Mouse (Mus musculus): ENCODE results near the gene Mttp. TPM values are rescaled to one million over a fixed set of nuclear protein-coding genes. Genes with fewer than 3 reads are reported as not detected.

Mttp gene
- polyA plus RNA-seq, 1 experiment from 2014 or later, result 7.0 TPM

- H3K4me3 ChIP-seq (replicated peaks; ENCODE audit: low read depth, low read length), result no peak overlapping the region
- WGBS, result 91% methylated on average over 7 of the region's 7 CpGs
- no peak for ATAC-seq (ENCODE audit: low FRiP score, low TSS enrichment)
- no peak overlapping the region for H3K4me2 ChIP-seq (ENCODE audit: low read length)
- no peaks in the 10 kb centered on the region for H3K27me3 ChIP-seq (ENCODE audit: control insufficient read depth, insufficient read depth, low read length)
- H3K9ac ChIP-seq (replicated peaks; ENCODE audit: low read length), result no peak overlapping the region
- no peaks in the 10 kb centered on the region for H3K9me3 ChIP-seq (ENCODE audit: control insufficient read depth, low read length)
- no peak overlapping the region for H3K27ac ChIP-seq (replicated peaks; ENCODE audit: low read depth, low read length)
- H3K36me3 ChIP-seq (ENCODE audit: control insufficient read depth, insufficient read depth, low read length), result no peaks in the 10 kb centered on the region
- H3K4me1 ChIP-seq (ENCODE audit: control insufficient read depth, insufficient read depth, low read length), result peaks cover 7% of the 10 kb centered on the region; the same call in 1 of the 2 replicates
- no peak for DNase-seq
Observed at GRCm38 (mm10) chr3:138060429-138060828, 84.3 kb downstream of the Mttp start.

GRCm38 (mm10) chr3:138058226-138058625 lies 86.5 kb downstream of the Mttp start:
- H3K36me3 ChIP-seq (ENCODE audit: control insufficient read depth, insufficient read depth, low read length), result no peaks in the 10 kb centered on the region
- no peak overlapping the region for H3K4me2 ChIP-seq (ENCODE audit: low read length)
- no peak overlapping the region for H3K4me3 ChIP-seq (replicated peaks; ENCODE audit: low read depth, low read length)
- no peak for DNase-seq
- 0 out of 2 replicates have a peak, but pooled peaks cover 4% of the 10 kb centered on the region for H3K4me1 ChIP-seq (ENCODE audit: control insufficient read depth, insufficient read depth, low read length)
- H3K27ac ChIP-seq (replicated peaks; ENCODE audit: low read depth, low read length), result no peak overlapping the region
- ATAC-seq (ENCODE audit: low FRiP score, low TSS enrichment), result no peak
- no peaks in the 10 kb centered on the region for H3K9me3 ChIP-seq (ENCODE audit: control insufficient read depth, low read length)
- H3K9ac ChIP-seq (replicated peaks; ENCODE audit: low read length), result no peak overlapping the region
- 41% methylated on average over 4 of the region's 4 CpGs for WGBS
- H3K27me3 ChIP-seq (ENCODE audit: control insufficient read depth, insufficient read depth, low read length), result no peaks in the 10 kb centered on the region

- 46% methylated on average over 7 of the region's 7 CpGs for WGBS
- no peak for ATAC-seq (ENCODE audit: low FRiP score, low TSS enrichment)
Observed at GRCm38 (mm10) chr3:138056976-138057375, 87.8 kb downstream of the Mttp start.

GRCm38 (mm10) chr3:138053969-138054368 lies 90.8 kb downstream of the Mttp start:
- Histone ChIP-seq H3K9me3 (ENCODE audit: control insufficient read depth, low read length) (no peaks in the 10 kb centered on the region), H3K36me3 (ENCODE audit: control insufficient read depth, insufficient read depth, low read length) (no peaks in the 10 kb centered on the region), H3K27ac (replicated peaks; ENCODE audit: low read depth, low read length) (no peak overlapping the region), H3K4me1 (ENCODE audit: control insufficient read depth, insufficient read depth, low read length) (0 out of 2 replicates have a peak, but pooled peaks cover 4% of the 10 kb centered on the region), H3K9ac (replicated peaks; ENCODE audit: low read length) (no peak overlapping the region), H3K4me3 (replicated peaks; ENCODE audit: low read depth, low read length) (no peak overlapping the region), H3K27me3 (ENCODE audit: control insufficient read depth, insufficient read depth, low read length) (no peaks in the 10 kb centered on the region), H3K4me2 (ENCODE audit: low read length) (no peak overlapping the region)
- no peak for DNase-seq
- ATAC-seq (ENCODE audit: low FRiP score, low TSS enrichment), result no peak
- 46% methylated on average over 4 of the region's 4 CpGs for WGBS

More at GRCm38 (mm10) chr3:138056976-138057375, 87.8 kb downstream of the Mttp start:
- H3K4me2 ChIP-seq (ENCODE audit: low read length), result no peak overlapping the region
- no peak overlapping the region for H3K9ac ChIP-seq (replicated peaks; ENCODE audit: low read length)
- H3K36me3 ChIP-seq (ENCODE audit: control insufficient read depth, insufficient read depth, low read length), result no peaks in the 10 kb centered on the region
- H3K27me3 ChIP-seq (ENCODE audit: control insufficient read depth, insufficient read depth, low read length), result no peaks in the 10 kb centered on the region
- H3K27ac ChIP-seq (replicated peaks; ENCODE audit: low read depth, low read length), result 0 out of 2 replicates have a peak overlapping the region, but pooled peaks have one; percentile 5
- H3K4me3 ChIP-seq (replicated peaks; ENCODE audit: low read depth, low read length), result no peak overlapping the region
- H3K9me3 ChIP-seq (ENCODE audit: control insufficient read depth, low read length), result no peaks in the 10 kb centered on the region
- 0 out of 2 replicates have a peak, but pooled peaks cover 4% of the 10 kb centered on the region for H3K4me1 ChIP-seq (ENCODE audit: control insufficient read depth, insufficient read depth, low read length)
- DNase-seq, result no peak

GRCm38 (mm10) chr3:138051431-138051830 lies 93.3 kb downstream of the Mttp start:
- ATAC-seq (ENCODE audit: low FRiP score, low TSS enrichment) (no peak), DNase-seq (no peak)
- H3K9me3 ChIP-seq (ENCODE audit: control insufficient read depth, low read length), result no peaks in the 10 kb centered on the region
- no peak overlapping the region for H3K9ac ChIP-seq (replicated peaks; ENCODE audit: low read length)
- 76% methylated on average over 3 of the region's 3 CpGs for WGBS
- H3K27me3 ChIP-seq (ENCODE audit: control insufficient read depth, insufficient read depth, low read length), result no peaks in the 10 kb centered on the region
- no peaks in the 10 kb centered on the region for H3K36me3 ChIP-seq (ENCODE audit: control insufficient read depth, insufficient read depth, low read length)
- no peak overlapping the region for H3K4me3 ChIP-seq (replicated peaks; ENCODE audit: low read depth, low read length)
- no peak overlapping the region for H3K27ac ChIP-seq (replicated peaks; ENCODE audit: low read depth, low read length)
- no peak overlapping the region for H3K4me2 ChIP-seq (ENCODE audit: low read length)
- no peaks in the 10 kb centered on the region for H3K4me1 ChIP-seq (ENCODE audit: control insufficient read depth, insufficient read depth, low read length)

GRCm38 (mm10) chr3:138050772-138051171 lies 94.0 kb downstream of the Mttp start:
- WGBS, result 92% methylated on average over 11 of the region's 11 CpGs
- Histone ChIP-seq H3K9me3 (ENCODE audit: control insufficient read depth, low read length) (no peaks in the 10 kb centered on the region), H3K4me1 (ENCODE audit: control insufficient read depth, insufficient read depth, low read length) (no peaks in the 10 kb centered on the region), H3K4me3 (replicated peaks; ENCODE audit: low read depth, low read length) (no peak overlapping the region), H3K27me3 (ENCODE audit: control insufficient read depth, insufficient read depth, low read length) (no peaks in the 10 kb centered on the region), H3K9ac (replicated peaks; ENCODE audit: low read length) (no peak overlapping the region), H3K4me2 (ENCODE audit: low read length) (no peak overlapping the region), H3K27ac (replicated peaks; ENCODE audit: low read depth, low read length) (no peak overlapping the region), H3K36me3 (ENCODE audit: control insufficient read depth, insufficient read depth, low read length) (no peaks in the 10 kb centered on the region)
- no peak for ATAC-seq (ENCODE audit: low FRiP score, low TSS enrichment)
- no peak for DNase-seq

- ATAC-seq (ENCODE audit: low FRiP score, low TSS enrichment) (no peak), DNase-seq (no peak)
- Histone ChIP-seq H3K4me3 (replicated peaks; ENCODE audit: low read depth, low read length) (no peak overlapping the region), H3K27ac (replicated peaks; ENCODE audit: low read depth, low read length) (no peak overlapping the region), H3K4me2 (ENCODE audit: low read length) (no peak overlapping the region), H3K27me3 (ENCODE audit: control insufficient read depth, insufficient read depth, low read length) (no peaks in the 10 kb centered on the region), H3K9me3 (ENCODE audit: control insufficient read depth, low read length) (no peaks in the 10 kb centered on the region), H3K9ac (replicated peaks; ENCODE audit: low read length) (no peak overlapping the region), H3K36me3 (ENCODE audit: control insufficient read depth, insufficient read depth, low read length) (no peaks in the 10 kb centered on the region), H3K4me1 (ENCODE audit: control insufficient read depth, insufficient read depth, low read length) (no peaks in the 10 kb centered on the region)
- 94% methylated on average over 6 of the region's 6 CpGs for WGBS
Observed at GRCm38 (mm10) chr3:138049555-138049954, 95.2 kb downstream of the Mttp start.

GRCm38 (mm10) chr3:138043316-138043715 lies 101.5 kb downstream of the Mttp start:
- H3K4me1 ChIP-seq (ENCODE audit: control insufficient read depth, insufficient read depth, low read length), result no peaks in the 10 kb centered on the region
- no peak overlapping the region for H3K4me3 ChIP-seq (replicated peaks; ENCODE audit: low read depth, low read length)
- no peaks in the 10 kb centered on the region for H3K9me3 ChIP-seq (ENCODE audit: control insufficient read depth, low read length)
- H3K4me2 ChIP-seq (ENCODE audit: low read length), result no peak overlapping the region
- 82% methylated on average over 7 of the region's 7 CpGs for WGBS
- no peaks in the 10 kb centered on the region for H3K27me3 ChIP-seq (ENCODE audit: control insufficient read depth, insufficient read depth, low read length)
- H3K36me3 ChIP-seq (ENCODE audit: control insufficient read depth, insufficient read depth, low read length), result no peaks in the 10 kb centered on the region
- no peak overlapping the region for H3K27ac ChIP-seq (replicated peaks; ENCODE audit: low read depth, low read length)
- H3K9ac ChIP-seq (replicated peaks; ENCODE audit: low read length), result no peak overlapping the region
- ATAC-seq (ENCODE audit: low FRiP score, low TSS enrichment) (no peak), DNase-seq (no peak)

- Histone ChIP-seq H3K4me1 (ENCODE audit: control insufficient read depth, insufficient read depth, low read length) (no peaks in the 10 kb centered on the region), H3K9ac (replicated peaks; ENCODE audit: low read length) (no peak overlapping the region), H3K27ac (replicated peaks; ENCODE audit: low read depth, low read length) (no peak overlapping the region), H3K27me3 (ENCODE audit: control insufficient read depth, insufficient read depth, low read length) (no peaks in the 10 kb centered on the region), H3K9me3 (ENCODE audit: control insufficient read depth, low read length) (no peaks in the 10 kb centered on the region), H3K4me2 (ENCODE audit: low read length) (no peak overlapping the region), H3K4me3 (replicated peaks; ENCODE audit: low read depth, low read length) (no peak overlapping the region), H3K36me3 (ENCODE audit: control insufficient read depth, insufficient read depth, low read length) (no peaks in the 10 kb centered on the region)
- ATAC-seq (ENCODE audit: low FRiP score, low TSS enrichment) (peak; percentile 27; the same call in 1 of the 2 replicates), DNase-seq (no peak)
- 50% methylated on average over 3 of the region's 3 CpGs for WGBS
Observed at GRCm38 (mm10) chr3:138041591-138042301, 103.0 kb downstream of the Mttp start.
